Mouse (Mus musculus): ENCODE measurements around the gene Actl7b. TPM values are rescaled to one million over a fixed set of nuclear protein-coding genes. Genes with fewer than 3 reads are reported as not detected.

The Actl7b gene
- total RNA-seq (2014; fragmentation: Nextera tagmentation) (not detected in 2 replicates), total RNA-seq (2017) (not detected in 2 replicates), polyA plus RNA-seq (2012) (0.03 TPM in 1 of 2 replicates, not detected in the other)

GRCm38 (mm10) chr4:56741041-56741493 lies at the start of gene Actl7b:
Gene Actl7b, minus strand, starts transcription at chr4:56741443.
- ATAC-seq (ENCODE audit: extremely low read depth, insufficient number of reproducible peaks, low FRiP score, poor library complexity, severe bottlenecking) (no peak), DNase-seq (ENCODE audit: low spot score) (no peak)
- Histone ChIP-seq H3K36me3 (replicated peaks) (peaks cover 29% of the 10 kb centered on the region), H3K4me1 (ENCODE audit: insufficient read depth, low read depth, low read length) (no peaks in the 10 kb centered on the region), H3K4me3 (ENCODE audit: low read depth, low read length) (no peak within 1 kb of the TSS), H3K9me3 (replicated peaks) (no peaks in the 10 kb centered on the region), H3K27me3 (ENCODE audit: insufficient read depth, low read length) (peaks cover 2% of the 10 kb centered on the region; the same call in 1 of the 2 replicates)
- TF ChIP-seq CTCF (IDR thresholded peaks at IDR 0.05; ENCODE audit: low read depth, low read length) = no peak
- TF ChIP-seq GATA2 (IDR thresholded peaks at IDR 0.05; ENCODE audit: borderline replicate concordance, low read depth, low read length) = no peak
- TF ChIP-seq GATA1 (IDR thresholded peaks at IDR 0.05; ENCODE audit: borderline replicate concordance, low read length) = no peak

DNA sequence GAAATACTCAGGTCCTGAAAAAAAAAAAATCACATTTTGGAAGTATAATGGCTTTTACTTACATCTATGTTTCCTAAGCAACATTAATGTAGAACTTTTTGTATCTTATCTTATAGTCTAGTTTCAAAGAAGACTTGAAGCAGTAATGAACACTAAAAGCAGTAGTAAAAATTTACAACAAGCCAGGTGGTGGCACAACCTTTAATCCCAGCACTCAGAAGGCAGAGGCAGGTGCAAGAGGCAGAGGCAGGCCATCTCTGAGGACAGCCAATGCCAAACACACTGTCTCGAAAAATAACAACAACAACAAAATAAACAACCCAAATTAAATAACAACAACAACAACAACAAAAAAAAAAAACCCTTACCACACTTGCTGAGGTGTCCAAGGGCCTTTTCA lies 29.8 kb upstream of the Actl7b start:
- DNase-seq (ENCODE audit: low spot score) = no peak
- H3K36me3 ChIP-seq (replicated peaks) = peaks cover 95% of the 10 kb centered on the region
- H3K4me3 ChIP-seq (ENCODE audit: low read depth, low read length) = no peak overlapping the region

GRCm38 (mm10) chr4:56768913-56769312 lies 27.7 kb upstream of the Actl7b start:
- no peaks in the 10 kb centered on the region for H3K27me3 ChIP-seq (ENCODE audit: insufficient read depth, low read length)
- ATAC-seq (ENCODE audit: extremely low read depth, insufficient number of reproducible peaks, low FRiP score, poor library complexity, severe bottlenecking) (no peak), DNase-seq (ENCODE audit: low spot score) (no peak)
- H3K36me3 ChIP-seq (replicated peaks) = peaks cover 95% of the 10 kb centered on the region
- no peaks in the 10 kb centered on the region for H3K9me3 ChIP-seq (replicated peaks)
- TF ChIP-seq GATA1 (IDR thresholded peaks at IDR 0.05; ENCODE audit: borderline replicate concordance, low read length) (no peak), GATA2 (IDR thresholded peaks at IDR 0.05; ENCODE audit: borderline replicate concordance, low read depth, low read length) (no peak)
- H3K4me1 ChIP-seq (ENCODE audit: insufficient read depth, low read depth, low read length) = no peaks in the 10 kb centered on the region; the same call in 1 of the 2 replicates
- no peak overlapping the region for H3K4me3 ChIP-seq (ENCODE audit: low read depth, low read length)

More for the DNA sequence above, 29.8 kb upstream of the Actl7b start:
- ATAC-seq (ENCODE audit: extremely low read depth, insufficient number of reproducible peaks, low FRiP score, poor library complexity, severe bottlenecking) = no peak
- no peaks in the 10 kb centered on the region for H3K9me3 ChIP-seq (replicated peaks)
- no peaks in the 10 kb centered on the region for H3K27me3 ChIP-seq (ENCODE audit: insufficient read depth, low read length)
- no peak for TF ChIP-seq CTCF (IDR thresholded peaks at IDR 0.05; ENCODE audit: low read depth, low read length)
- no peak for TF ChIP-seq GATA1 (IDR thresholded peaks at IDR 0.05; ENCODE audit: borderline replicate concordance, low read length)
- no peak for TF ChIP-seq TAL1 (conservative IDR thresholded peaks at IDR 0.05; ENCODE audit: low read depth, low read length)
- TF ChIP-seq GATA2 (IDR thresholded peaks at IDR 0.05; ENCODE audit: borderline replicate concordance, low read depth, low read length) = no peak
- no peak for TF ChIP-seq POLR2AphosphoS5 (IDR thresholded peaks at IDR 0.05; ENCODE audit: insufficient replicate concordance, low read depth, low read length)
- H3K4me1 ChIP-seq (ENCODE audit: insufficient read depth, low read depth, low read length) = no peaks in the 10 kb centered on the region; the same call in 1 of the 2 replicates

DNA sequence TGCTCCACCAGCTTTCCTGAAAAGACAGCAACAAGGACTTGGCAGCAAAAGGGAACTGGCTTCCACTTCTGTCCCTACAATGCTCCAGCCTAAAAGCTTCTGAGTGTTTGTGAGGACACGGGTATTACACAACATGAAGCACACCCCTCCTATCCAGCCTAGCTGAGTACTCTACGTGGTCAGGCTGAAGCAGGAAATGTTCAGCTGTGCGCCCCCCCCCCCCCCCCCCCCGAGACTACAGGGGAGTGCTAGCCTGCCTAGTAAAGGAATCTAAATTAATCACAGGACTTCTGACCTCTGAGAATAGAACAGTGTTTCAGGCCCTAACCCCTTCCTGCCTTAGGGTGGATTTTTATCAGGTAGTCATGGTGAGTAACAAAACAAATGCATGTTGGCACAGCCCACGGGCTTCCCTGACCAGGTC lies 26.6 kb upstream of the Actl7b start:
- TF ChIP-seq GATA2 (IDR thresholded peaks at IDR 0.05; ENCODE audit: borderline replicate concordance, low read depth, low read length) = no peak
- TF ChIP-seq CTCF (IDR thresholded peaks at IDR 0.05; ENCODE audit: low read depth, low read length) = no peak
- TF ChIP-seq TAL1 (conservative IDR thresholded peaks at IDR 0.05; ENCODE audit: low read depth, low read length) = no peak
- TF ChIP-seq POLR2AphosphoS5 (IDR thresholded peaks at IDR 0.05; ENCODE audit: insufficient replicate concordance, low read depth, low read length) = no peak
- no peak for TF ChIP-seq GATA1 (IDR thresholded peaks at IDR 0.05; ENCODE audit: borderline replicate concordance, low read length)
- no peak for ATAC-seq (ENCODE audit: extremely low read depth, insufficient number of reproducible peaks, low FRiP score, poor library complexity, severe bottlenecking)

GRCm38 (mm10) chr4:56757693-56758092 lies 16.4 kb upstream of the Actl7b start:
- Histone ChIP-seq H3K4me3 (ENCODE audit: low read depth, low read length) (no peak overlapping the region), H3K36me3 (replicated peaks) (peaks cover 93% of the 10 kb centered on the region), H3K27me3 (ENCODE audit: insufficient read depth, low read length) (no peaks in the 10 kb centered on the region), H3K4me1 (ENCODE audit: insufficient read depth, low read depth, low read length) (no peaks in the 10 kb centered on the region), H3K9me3 (replicated peaks) (no peaks in the 10 kb centered on the region)
- no peak for DNase-seq (ENCODE audit: low spot score)
- no peak for ATAC-seq (ENCODE audit: extremely low read depth, insufficient number of reproducible peaks, low FRiP score, poor library complexity, severe bottlenecking)
- TF ChIP-seq CTCF (IDR thresholded peaks at IDR 0.05; ENCODE audit: low read depth, low read length) (no peak), GATA1 (IDR thresholded peaks at IDR 0.05; ENCODE audit: borderline replicate concordance, low read length) (no peak), POLR2AphosphoS5 (IDR thresholded peaks at IDR 0.05; ENCODE audit: insufficient replicate concordance, low read depth, low read length) (no peak), GATA2 (IDR thresholded peaks at IDR 0.05; ENCODE audit: borderline replicate concordance, low read depth, low read length) (no peak), TAL1 (conservative IDR thresholded peaks at IDR 0.05; ENCODE audit: low read depth, low read length) (no peak)

More for the DNA sequence above, 26.6 kb upstream of the Actl7b start:
- no peak for DNase-seq (ENCODE audit: low spot score)
- H3K4me1 ChIP-seq (ENCODE audit: insufficient read depth, low read depth, low read length) = no peaks in the 10 kb centered on the region; the same call in 1 of the 2 replicates
- no peaks in the 10 kb centered on the region for H3K27me3 ChIP-seq (ENCODE audit: insufficient read depth, low read length)
- H3K9me3 ChIP-seq (replicated peaks) = no peaks in the 10 kb centered on the region
- H3K4me3 ChIP-seq (ENCODE audit: low read depth, low read length) = no peak overlapping the region
- H3K36me3 ChIP-seq (replicated peaks) = peaks cover 94% of the 10 kb centered on the region

DNA sequence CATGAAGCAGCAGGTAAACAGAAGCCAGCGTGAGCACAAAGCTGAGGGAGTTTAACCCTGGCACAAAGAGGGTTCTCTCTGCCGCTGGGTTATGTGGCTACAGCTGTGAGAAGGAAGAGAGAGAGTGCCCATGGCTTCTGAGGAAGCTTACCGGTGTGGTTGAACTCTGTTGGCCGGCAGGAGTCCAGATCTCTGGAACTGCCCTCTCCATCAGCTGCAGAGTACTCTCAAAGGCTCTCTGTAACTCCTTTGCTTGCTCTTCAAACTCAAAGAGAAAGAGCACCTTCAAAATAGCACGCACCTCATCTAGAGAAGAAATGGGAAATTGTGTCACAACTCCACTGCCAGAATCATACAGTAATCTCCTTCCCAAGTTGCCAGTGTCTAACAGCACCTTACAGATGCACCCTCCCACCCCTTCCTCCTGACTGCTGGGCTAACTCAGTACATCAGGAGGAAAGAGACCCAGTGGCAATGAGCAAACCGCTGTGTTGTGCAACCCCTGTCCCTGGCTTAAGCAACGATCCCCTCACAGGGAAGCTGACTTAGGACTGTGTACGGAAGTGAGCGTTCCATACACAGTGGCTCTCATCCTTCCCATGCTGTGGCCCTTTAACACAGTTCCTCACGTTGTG lies 15.8 kb upstream of the Actl7b start:
- Histone ChIP-seq H3K4me1 (ENCODE audit: insufficient read depth, low read depth, low read length) (no peaks in the 10 kb centered on the region), H3K4me3 (ENCODE audit: low read depth, low read length) (no peak overlapping the region), H3K27me3 (ENCODE audit: insufficient read depth, low read length) (no peaks in the 10 kb centered on the region), H3K36me3 (replicated peaks) (peaks cover 88% of the 10 kb centered on the region), H3K9me3 (replicated peaks) (no peaks in the 10 kb centered on the region)
- no peak for DNase-seq (ENCODE audit: low spot score)
- TF ChIP-seq POLR2AphosphoS5 (IDR thresholded peaks at IDR 0.05; ENCODE audit: insufficient replicate concordance, low read depth, low read length) = no peak
- TF ChIP-seq GATA2 (IDR thresholded peaks at IDR 0.05; ENCODE audit: borderline replicate concordance, low read depth, low read length) = no peak
- no peak for TF ChIP-seq CTCF (IDR thresholded peaks at IDR 0.05; ENCODE audit: low read depth, low read length)
- no peak for ATAC-seq (ENCODE audit: extremely low read depth, insufficient number of reproducible peaks, low FRiP score, poor library complexity, severe bottlenecking)

Data from G1E (cell line).